Mouse (Mus musculus) urinary bladder, postnatal 14 days (tissue): ENCODE data around the gene 1700088E04Rik.

Experiments
- DNase-seq: peaks from one replicate; pipeline ENCODE4 v3.0.0; 2021; ENCODE audit warnings: low spot score

1700088E04Rik gene

DNA sequence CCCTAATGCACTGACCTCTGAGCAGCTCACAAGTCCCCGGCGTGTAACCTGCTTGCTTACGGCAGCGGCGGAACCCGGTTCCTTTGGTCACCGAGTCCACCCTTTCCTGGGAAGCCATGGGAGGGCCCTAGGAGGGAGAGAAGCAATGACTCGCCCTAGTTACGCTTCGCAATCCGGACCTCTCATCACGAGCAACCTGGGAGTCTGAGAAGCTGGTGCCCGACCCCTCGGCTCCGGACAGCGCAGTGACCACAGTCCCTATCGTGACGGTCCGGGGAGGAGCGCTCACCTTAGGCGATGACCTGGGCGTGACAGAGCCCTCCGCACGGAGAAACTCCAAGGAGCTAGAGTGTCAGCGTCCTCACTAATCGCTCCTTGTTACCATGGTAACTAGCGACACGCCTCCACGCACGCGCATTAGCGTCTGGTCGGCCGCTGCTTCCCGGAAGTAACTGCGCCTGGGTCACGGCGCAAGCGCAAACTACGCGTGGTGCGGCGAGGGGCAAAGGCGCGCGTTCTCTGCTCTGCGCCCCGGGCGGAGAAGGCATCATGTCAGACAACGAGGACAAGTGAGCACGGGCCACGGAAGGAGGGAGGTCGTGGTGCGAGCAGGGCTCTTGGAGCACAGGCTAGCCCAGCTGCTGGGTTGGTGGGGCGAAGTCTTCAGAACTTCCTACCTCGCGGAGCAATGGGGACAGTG, at the start of gene 1700088E04Rik, which contains the start of gene Polr2f:
1700088E04Rik (minus strand) TSS at position 388 of the 700 bp plus-strand sequence.
Polr2f (plus strand) TSS at position 144 of the 700 bp plus-strand sequence.
- peak; percentile 94 for DNase-seq

DNA sequence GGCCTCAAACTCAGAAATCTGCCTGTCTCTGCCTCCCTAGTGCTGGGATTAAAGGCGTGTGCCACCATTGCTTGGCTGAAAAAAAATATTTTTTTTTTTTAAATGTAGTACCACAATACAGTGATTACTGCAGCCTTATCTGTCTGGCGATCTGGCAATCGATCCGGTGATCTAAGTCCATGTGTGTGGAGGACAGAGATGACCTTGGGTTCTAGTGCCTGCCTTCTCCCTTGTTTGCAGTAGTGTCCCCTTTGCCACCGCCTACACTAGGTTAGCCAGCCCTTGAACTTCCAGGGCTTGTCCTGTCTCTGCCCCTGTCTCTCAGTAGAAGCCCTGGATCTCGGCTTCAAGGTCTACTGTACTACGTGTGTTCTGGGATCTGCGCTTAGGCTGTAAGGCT, 46.8 kb upstream of the 1700088E04Rik start:
- no peak for DNase-seq

DNA sequence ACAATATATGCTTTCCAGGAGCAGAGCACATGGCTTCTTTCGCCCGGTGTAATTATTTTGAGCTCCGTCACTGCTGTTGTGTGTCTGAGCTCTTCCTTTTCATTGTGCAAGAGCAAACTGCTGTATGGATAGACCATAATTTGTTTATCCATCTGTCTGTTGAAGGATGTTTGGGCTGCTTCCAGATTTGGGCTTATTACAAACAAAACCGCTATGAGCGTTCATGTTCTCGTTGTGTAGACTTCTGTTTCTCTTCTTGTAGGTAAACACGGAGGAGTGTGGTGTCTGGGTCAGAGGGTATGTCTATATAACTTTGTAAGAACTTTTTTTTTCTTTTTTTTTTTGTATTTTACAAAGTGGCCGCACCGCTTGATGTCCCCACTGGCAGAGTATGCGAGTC, 44.2 kb upstream of the 1700088E04Rik start:
- DNase-seq = no peak

DNA sequence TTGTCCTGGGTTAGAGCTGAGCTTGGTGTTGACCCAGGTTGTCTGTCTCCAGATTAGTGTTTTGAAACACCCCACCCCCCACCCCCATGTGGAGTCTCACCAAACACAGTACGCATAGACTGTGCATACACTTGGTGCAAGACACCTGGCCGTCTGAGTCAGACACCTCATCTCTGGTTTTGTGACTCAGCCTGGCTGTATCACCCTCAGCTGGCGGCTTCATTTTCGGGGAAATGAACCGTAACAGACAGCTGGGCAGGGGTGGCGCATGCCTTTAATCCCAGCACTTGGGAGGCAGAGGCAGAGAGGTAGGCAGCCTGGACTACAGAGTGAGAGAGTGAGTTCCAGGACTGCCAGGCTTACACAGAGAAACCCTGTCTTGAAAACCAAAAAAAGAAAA, 35.9 kb upstream of the 1700088E04Rik start:
- DNase-seq = no peak

DNA sequence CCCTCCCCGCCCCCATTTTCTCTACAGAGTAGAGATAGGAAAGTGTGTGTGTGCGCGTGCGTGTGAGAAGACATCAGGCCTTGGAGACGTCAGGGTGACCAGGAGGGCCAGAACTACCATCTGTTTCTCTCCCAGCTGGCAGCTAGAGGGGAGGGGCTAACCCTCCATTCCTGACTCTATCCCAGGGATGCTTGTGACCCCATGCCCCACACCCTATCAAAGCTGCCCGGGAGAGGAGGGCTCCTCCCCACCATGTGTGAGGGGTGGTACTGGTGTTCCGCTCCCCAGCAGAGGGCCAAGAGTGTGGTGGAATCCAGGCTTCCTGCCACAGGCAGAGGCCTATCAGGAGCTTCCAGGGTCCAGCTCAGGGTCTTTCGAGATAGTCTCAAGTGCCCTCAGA, 25.7 kb upstream of the 1700088E04Rik start:
- DNase-seq = no peak

DNA sequence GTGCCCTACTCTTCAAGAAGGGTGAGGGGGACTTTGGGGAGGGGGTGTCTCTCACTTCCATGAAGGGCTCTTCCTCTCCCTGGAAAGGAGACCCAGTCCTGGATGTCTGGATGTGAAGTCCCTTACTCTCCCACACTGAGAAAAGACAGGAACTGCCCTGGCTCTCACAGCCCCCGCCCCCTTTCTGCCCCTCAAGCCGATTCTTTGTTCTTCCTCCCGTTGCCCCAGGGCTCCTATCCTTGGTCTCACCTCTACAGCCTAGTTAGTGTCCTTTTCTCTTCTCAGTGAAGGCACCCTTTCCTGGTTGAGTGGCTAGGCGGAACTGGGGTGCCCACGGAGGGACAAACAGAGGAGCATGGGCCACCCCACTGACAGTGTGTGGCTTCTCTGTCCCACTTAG, 24.1 kb upstream of the 1700088E04Rik start, which contains the start of gene Sox10:
Sox10 (minus strand) TSS at position 101 of the 400 bp plus-strand sequence.
- no peak for DNase-seq

DNA sequence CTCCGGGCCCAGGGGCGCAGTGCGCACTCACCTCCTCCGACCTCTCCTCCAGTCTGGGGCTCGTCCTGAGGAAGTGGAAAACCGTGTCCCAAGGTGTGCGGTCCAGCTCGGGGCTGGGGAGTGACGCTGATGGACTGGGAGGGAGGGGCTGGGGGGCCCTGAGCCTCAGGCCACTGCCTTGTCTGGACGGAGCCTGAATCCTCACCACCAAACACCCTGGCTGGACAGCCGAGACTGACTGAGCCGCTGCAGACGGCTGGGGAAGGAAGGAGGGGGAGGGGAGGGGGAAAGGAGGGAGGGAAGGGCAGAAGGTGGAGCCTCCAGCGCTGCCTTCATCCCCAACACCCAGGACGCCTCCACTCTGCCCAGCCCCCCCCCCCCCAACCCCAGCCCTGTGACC, 23.2 kb upstream of the 1700088E04Rik start:
- no peak for DNase-seq

DNA sequence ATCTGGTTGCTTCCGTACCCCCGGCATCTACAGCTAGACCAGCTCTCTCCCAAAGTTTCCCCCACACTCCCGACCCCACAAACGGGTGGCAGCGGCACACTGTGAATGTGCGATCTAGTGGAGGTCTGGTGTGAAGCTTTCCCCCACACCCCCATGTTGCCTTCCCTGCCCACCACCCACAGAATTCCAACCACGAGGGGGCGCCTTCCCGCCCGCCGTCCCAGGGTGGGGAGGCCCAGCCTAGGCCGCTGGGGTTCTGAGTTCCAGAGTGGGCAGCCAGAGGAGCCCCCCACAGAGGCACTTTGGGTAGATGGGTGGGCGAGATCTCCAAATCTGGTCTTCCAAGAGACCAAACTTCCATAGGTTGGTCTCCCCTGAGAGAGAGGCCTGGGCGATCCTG, 21.8 kb upstream of the 1700088E04Rik start:
- no peak for DNase-seq

DNA sequence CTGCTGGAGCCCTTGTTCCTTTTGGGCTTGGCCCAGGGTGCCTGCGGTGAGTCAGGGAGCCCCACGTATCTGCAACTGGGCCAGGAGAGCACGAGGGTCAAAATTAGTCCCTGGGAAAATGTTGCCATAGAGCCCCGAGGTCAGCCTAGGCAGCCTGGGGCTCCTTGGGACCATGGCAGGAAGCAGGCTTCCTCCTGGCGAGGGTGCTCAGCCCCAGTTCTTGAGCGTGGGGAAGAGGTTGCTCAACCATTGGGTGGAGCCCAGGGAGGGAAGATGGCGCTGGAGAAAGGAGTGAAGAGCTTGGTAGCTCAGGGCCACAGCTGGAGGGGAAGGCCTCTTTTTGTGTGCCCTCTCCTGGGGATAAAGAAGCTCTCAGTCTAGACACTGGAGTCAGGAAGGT, 21.2 kb upstream of the 1700088E04Rik start:
- no peak for DNase-seq

DNA sequence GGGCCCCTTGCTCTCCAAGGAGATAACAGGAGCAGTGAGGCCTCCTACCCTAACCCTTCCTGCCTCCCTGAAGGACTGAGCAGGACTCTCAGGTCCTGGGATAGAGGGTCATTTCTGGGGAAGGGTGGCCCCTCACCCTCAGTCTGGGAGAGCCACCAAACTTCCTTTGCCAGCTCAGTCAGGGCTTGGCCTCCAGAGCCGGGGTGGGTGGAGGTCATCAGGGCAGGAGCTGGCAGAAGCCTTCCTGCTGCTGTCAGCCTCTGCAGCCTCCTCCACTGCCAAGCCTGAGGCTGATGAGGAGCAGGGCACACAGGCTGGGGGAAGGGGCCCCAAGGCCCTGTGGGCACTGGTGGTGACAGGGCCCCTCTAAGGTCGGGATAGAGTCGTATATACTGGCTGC, 14.5 kb upstream of the 1700088E04Rik start:
- no peak for DNase-seq

DNA sequence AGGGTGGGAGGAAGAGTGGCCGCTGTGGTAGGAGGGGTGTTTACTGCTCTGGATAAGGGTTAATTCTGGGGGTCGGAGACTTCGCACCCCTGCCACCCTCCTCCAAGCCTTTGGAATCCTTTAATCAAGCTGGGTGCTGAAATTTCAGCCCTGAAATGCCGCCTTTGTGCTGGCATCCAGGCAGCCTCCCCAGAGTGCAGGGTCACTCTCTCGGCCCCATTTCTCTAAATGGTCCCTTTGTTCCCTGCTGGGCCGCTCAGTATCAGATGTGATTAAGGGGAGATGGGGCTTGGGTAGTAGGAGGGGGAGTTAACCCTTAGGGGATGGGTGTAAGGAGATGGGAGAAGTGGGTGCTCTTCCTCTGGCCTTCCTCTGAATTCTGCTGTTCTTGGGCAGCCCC, 11.7 kb upstream of the 1700088E04Rik start:
- no peak for DNase-seq

DNA sequence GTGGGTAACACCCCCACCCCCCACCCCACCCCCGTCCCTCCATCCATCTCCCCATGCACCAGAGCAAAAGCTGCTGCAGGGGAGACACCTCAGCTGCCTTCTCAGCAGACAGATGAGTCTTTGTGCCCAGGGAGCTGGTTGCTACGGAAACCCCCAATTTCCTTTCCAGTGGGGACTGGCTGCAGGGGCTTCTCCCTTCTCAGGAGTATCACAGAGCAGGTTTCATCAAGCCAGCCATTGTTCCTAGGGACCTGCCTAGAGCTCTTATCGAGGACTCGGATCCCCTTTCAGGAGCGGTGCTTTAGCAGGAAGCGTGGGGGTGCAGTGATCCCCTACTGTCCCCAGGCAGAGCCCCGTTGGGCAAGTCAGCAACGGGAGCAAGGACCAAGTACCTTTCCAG, 10.8 kb upstream of the 1700088E04Rik start:
- DNase-seq = no peak

DNA sequence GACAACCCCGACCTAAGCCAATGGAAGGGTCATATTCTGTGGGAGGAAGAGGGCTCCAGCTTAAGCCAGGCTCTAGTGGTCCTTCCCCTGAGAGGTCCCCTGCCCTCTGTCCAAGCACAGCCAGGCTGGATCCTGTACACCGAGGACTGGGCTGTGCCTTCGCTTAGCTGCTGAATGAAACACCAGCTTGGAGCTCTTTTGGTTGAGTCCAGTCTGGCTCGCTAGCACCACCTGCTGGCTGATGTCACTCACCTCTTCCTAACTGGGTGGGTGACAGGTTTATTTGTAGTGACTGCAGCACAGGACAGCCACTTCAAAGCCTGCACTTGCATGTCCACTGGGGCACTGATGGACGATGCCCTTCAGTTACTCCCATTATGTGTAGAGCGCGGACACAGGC, 7.5 kb upstream of the 1700088E04Rik start:
- DNase-seq = peak; percentile 88

DNA sequence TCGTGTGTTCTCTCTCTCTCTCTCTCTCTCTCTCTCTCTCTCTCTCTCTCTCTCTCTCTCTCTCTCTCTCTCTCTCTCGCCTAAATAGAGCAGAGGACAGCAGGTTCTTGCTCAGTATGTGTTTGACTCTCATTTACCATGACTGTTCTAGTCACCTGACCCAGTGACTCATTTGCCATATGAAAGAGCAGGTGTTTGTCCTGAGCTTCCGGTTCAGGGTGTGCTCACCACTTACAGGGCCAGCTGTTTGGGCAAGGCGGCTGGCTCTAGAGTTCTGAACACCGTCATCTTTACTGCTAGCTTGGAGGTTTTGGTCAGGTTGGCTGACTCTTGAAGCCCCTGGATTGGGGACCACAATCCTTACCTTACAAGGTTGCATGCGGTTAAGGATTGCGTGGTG, 4.5 kb upstream of the 1700088E04Rik start:
- DNase-seq = no peak

DNA sequence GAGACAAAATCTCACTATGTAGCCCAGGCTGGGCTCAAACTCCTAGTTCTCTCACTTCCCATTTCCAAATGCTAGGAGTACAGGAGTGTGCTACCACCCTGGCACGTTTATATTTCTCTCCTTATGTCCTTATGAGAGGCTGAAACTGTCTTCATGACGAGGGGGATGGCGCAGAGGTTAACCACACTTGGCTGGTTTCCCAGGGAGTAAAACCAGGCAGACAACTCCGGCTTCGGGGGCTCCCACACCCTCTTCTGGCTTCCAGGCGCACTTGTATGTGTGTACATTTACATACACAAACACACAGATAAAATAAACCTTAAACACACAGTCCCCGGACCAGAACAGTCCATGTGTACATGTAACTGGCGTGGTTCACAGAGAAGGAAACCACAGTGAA, 3.0 kb upstream of the 1700088E04Rik start:
- DNase-seq = no peak

DNA sequence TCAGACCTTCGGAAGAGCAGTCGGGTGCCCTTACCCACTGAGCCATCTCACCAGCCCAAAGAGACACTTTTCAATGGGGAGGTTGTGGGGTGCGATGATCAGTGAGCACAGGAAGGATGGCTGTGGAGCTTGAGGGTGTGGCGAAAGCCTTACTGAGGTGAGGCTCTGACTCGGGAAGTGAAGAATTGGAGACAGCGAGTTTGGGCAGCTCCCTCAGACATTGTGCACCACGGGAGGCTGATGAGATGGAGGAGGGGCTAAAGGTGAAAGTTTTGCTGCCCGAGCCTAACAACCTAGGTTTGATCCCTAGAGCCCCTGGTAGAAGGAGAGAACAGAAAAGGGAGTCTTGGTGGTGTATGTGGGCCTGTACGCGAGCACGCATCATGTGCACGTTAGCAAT, 2.3 kb upstream of the 1700088E04Rik start:
- no peak for DNase-seq

DNA sequence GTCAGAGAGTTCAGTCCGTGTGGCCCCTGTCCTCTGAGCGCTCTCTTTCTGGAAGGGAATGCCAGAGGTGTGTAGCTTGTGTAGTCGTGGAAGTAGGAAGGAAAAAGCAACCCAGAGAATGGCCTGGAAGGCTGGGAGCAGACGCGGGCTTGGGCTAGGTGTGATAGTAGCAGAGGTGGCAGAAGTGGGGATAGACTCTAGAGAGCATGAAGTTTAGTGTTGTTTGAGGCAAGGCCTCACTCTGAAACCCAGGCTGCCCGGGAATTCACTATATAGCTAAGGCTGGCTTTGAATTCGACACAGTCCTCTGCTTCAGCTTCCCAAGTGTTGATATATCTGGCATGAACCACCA, 489 bp upstream of the 1700088E04Rik start:
- DNase-seq = no peak

DNA sequence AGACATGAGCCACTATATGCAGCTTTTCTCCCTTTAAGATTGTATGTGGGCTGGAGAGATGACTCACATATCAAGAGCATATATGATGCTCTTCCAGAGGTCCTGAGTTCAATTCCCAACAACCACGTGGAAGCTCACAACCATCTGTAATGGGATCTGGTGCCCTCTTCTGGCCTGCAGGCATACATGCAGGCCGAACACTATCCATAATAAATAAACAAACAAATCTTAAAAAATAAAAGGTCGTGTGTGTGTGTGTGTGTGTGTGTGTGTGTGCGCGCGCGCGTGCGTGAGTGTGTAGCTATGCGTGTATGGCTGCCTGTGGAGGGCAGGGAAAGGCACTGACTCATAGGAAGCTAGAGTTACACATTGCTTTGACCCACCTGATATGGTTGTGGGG, 1.4 kb downstream of the 1700088E04Rik start:
- no peak for DNase-seq

DNA sequence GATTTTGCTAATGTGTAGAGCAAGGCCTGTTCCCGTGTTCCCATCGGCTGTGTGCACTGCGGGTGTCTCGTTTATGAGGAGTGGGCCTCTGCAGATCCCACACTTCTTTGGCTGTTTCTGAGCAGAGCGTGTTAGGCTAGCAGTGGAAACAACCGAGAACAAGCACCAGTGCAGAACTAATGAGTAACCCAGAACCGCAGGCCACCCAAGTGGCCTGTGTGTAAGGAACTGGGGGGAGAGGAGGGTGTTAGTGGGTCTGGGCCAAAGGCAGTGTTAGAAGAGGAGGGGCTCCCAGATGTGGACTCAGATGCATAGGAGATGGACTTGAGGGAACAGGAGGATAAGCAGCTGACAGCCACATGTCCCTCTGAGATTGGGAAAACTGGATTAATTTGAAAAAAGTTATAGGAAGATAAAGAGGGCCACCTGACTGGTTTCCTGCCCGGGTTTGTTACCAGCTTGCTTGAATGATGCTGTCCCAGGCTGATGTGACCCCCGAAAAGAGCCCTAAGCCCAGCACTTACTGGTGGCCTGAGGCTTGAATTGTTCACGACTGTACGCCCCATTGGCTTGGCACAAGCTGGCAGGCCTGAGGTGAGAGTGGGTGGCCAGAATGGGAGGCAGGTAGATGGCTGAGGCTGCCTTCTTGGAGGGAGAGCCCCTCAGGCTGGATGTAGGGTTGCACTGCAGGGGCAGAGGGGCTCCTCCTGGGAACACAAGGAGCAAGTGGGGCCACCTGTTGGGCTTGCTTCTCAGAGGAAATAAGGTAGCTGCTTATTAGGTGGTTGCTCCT, 5.1 kb downstream of the 1700088E04Rik start:
- no peak for DNase-seq

DNA sequence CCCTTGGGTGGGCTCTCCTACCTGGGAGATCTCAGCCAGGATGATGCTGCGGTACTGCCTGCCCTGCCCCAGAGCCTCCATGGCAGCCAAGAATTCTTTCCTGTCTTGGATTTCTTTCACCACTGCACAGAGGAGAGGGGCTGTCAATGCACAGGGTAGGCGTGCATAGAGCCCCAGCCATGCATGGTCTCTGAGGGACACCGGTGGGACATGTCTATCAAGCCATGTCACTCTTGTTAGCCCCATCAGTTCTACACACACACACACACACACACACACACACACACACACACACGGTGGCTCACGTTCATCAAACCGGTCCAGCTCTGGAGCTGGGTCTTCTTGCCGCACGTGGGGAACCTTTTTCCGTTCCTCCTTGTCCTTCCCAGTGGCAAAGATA, 5.7 kb downstream of the 1700088E04Rik start:
- DNase-seq = no peak

DNA sequence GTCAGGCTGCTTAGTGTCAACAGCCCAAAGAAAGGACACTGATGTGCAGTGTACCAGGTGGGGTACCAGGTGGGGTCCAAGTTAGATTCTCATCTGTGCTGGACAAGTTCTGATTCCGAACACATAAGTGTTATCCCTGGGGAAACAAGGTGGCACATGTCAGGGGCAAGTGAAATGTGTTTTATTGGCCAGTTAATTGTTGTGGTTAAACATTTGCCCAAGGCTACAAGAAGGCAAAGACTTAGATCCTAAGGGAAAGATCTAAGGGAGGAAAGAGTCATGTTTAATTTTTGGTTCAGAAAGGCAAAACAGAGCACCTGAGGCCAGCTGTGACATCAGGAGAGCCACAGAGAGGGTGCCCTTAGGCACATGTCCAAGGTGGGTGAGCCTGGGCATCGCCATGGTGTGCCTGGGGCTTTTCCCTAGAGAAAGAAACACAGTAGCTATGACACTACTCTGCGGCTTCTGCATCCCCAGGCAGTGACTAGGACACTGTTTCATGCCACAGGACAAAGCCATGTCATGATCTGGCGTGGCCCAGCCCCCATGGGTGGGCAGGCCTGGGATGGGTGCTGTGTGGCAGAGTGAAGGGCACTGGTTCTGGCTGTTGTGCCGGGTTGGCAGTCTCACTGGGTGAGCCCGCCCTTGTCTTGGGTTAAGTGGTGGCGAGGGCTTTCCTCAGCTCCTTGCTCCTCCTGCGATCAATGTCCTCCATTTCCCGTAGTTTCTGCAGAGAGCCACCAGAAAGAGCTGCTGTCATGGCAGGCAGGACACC, 6.4 kb downstream of the 1700088E04Rik start:
- no peak for DNase-seq

DNA sequence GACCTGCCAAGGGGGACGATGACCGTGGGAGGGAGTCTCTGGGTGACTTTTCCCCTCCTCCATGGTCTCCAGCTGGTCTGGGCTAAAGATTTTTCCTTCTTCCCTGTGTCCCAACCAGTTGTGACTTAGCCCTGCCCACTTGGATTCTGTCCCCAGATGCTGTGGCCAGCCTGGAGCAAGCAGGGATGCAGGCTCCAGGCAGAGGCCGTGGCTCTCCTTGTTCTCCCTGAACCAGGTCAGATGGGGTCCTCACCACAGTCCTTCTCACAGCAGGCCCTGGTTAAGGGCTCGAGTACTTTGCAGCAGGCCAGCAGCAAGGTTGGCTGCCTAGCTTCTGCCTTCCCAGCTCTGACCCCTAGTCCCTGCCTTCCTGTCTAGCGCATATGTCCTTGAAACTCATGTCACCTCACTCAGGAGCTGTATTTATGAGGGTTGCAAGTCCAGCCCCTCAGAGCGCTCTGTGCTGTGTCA, 7.8 kb downstream of the 1700088E04Rik start:
- no peak for DNase-seq

DNA sequence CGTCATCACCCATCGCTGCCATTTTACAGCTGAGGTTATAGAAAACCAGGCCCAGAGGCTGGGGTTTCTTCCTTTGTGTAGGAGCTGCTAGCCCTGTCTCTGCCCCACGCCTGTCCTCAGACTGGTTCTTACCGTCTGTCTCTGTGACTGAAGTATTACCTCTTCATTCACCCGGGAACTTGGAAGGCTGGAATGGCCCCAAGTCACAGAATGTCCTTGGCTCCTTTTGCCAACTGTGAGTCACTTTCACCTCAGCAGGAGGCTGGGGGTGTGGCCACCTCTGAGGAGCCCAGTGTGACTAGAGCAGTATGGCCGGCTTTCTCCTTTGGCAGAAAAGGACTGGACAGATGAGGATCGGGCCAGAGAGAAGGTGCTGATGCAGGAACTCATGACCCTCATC, 9.6 kb downstream of the 1700088E04Rik start:
- peak; percentile 90 for DNase-seq
